Mouse (Mus musculus): ENCODE measurements around the gene Nell1.

DNA sequence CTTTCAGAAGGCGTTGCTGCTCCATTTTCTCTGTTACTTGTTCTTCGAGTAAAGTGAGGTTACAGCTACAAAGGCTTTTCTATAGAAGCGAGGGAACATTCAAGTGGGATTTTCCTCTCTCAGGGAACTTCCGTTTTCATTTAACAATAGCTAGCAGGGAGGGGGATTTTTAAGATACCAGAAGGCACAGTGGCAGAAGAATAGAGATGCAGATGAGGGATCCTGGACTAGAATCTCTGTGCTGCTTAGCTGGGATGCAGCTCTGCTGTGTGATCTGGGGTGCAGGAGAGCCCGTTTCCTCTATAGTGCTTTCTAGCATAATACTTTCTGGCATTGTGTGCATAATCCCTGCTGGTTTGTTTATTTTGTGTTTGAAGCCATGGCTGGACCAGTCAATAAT is 568.7 kb downstream of the Nell1 start:
- TF ChIP-seq EP300 (IDR thresholded peaks at IDR 0.05; ENCODE audit: low read depth) (no peak), CTCF (IDR thresholded peaks at IDR 0.05; ENCODE audit: low read depth) (no peak)

Measured in heart, postnatal 0 days (tissue).